Mouse (Mus musculus): ENCODE measurements at regions not wholly inside any gene's neighbourhood (a gene's known extent, or its start where the extent isn't known, plus 50 kb on each side); places are given as distances from the start of the nearest gene placed in this dataset.

DNA sequence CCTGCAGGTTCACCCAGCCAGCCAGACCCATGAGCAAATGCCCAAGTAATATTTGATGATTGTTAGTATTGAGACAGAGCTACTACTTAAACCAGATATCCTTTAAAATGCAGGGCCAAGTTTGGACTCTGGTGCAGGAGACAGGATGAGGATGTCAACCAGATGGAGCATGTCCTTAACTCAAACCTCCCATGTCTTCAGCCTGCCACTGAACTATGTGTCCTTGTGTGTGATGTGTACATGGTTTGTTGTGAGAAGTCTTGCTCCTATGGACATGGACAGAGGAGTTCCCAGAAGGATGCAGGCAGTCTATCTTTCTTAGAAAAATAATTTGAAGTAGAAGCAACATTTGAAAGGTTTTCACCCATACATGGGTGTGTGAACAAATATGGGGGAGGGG, 120.4 kb upstream of the Gm21897 start:
- Histone ChIP-seq H3K36me3 (ENCODE audit: control insufficient read depth, insufficient read depth, low read length) (no peaks in the 10 kb centered on the region), H3K27ac (ENCODE audit: control insufficient read depth, insufficient read depth, low read length) (no peak overlapping the region), H3K4me3 (ENCODE audit: control insufficient read depth, insufficient read depth, low read length) (no peak overlapping the region), H3K4me1 (replicated peaks; ENCODE audit: control insufficient read depth, insufficient read depth, low read length) (no peaks in the 10 kb centered on the region), H3K27me3 (ENCODE audit: control insufficient read depth, insufficient read depth, low read length) (no peaks in the 10 kb centered on the region)
- no peak for DNase-seq
- TF ChIP-seq CTCF (IDR thresholded peaks at IDR 0.05; ENCODE audit: borderline replicate concordance, control insufficient read depth, extremely low read depth, insufficient read depth, low read length, poor library complexity) (no peak), POLR2A (IDR thresholded peaks at IDR 0.05; ENCODE audit: control insufficient read depth, extremely low read depth, insufficient read depth, low read length, poor library complexity) (no peak)

DNA sequence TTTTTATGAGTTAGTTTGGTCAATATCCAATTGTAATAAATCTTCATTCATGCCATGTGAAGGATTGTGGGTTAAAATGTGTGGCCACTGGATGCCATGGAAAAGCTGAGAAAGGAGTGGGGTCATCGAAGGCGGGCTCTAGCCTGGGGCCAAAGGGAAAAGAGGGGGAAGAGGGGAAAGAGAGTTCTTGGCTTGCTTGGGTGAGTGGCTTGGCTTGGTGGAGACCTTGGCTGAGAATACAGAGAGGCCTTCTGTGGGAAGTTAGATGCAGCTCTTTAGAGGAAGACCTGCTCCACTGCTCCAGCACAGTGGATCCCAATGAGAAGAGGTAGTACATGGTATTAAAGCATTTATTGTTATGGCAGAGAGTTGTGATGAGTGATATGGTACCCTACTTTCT, 101.3 kb upstream of the Gm21897 start:
- Histone ChIP-seq H3K4me3 (ENCODE audit: control insufficient read depth, insufficient read depth, low read length) (no peak overlapping the region), H3K4me1 (replicated peaks; ENCODE audit: control insufficient read depth, insufficient read depth, low read length) (no peaks in the 10 kb centered on the region), H3K36me3 (ENCODE audit: control insufficient read depth, insufficient read depth, low read length) (no peaks in the 10 kb centered on the region), H3K27me3 (ENCODE audit: control insufficient read depth, insufficient read depth, low read length) (no peaks in the 10 kb centered on the region), H3K27ac (ENCODE audit: control insufficient read depth, insufficient read depth, low read length) (no peak overlapping the region)
- TF ChIP-seq CTCF (IDR thresholded peaks at IDR 0.05; ENCODE audit: borderline replicate concordance, control insufficient read depth, extremely low read depth, insufficient read depth, low read length, poor library complexity): no peak
- no peak for TF ChIP-seq POLR2A (IDR thresholded peaks at IDR 0.05; ENCODE audit: control insufficient read depth, extremely low read depth, insufficient read depth, low read length, poor library complexity)
- no peak for DNase-seq
- 93% methylated on average over 2 of the region's 2 CpGs for WGBS

DNA sequence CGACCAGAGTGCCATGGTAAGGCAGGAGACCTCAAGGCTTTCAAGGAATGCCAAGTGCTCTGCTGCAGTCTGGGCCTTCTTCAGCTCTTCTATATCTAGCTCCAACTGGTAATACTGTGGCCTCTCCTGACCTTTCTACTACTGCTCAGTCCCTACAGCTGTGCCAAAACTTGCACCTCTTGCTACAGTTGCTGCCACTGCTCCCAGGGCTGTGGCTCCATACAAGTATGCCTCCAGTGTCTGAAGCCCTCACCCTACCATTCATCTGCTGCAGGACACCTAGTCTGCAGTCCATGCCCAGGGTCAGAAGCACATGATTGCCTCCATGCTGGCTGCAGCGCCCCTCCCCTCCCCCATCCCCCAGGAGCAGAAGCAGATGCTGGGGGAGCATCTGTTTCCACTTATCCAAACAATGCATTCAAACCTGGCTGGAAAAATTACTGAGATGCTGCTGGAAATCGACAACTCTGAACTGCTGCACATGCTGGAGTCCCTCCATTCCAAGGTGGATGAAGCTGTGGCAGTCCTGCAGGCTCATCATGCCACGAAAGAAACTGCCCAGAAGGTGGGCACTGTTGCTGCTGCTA, 96.2 kb upstream of the Gm21897 start:
- WGBS: 81% methylated on average over 4 of the region's 4 CpGs
- no peaks in the 10 kb centered on the region for H3K27me3 ChIP-seq (ENCODE audit: control insufficient read depth, insufficient read depth, low read length)
- H3K36me3 ChIP-seq (ENCODE audit: control insufficient read depth, insufficient read depth, low read length): no peaks in the 10 kb centered on the region
- no peaks in the 10 kb centered on the region for H3K4me1 ChIP-seq (replicated peaks; ENCODE audit: control insufficient read depth, insufficient read depth, low read length)
- no peak for DNase-seq
- H3K4me3 ChIP-seq (ENCODE audit: control insufficient read depth, insufficient read depth, low read length): no peak overlapping the region
- H3K27ac ChIP-seq (ENCODE audit: control insufficient read depth, insufficient read depth, low read length): no peak overlapping the region
- TF ChIP-seq CTCF (IDR thresholded peaks at IDR 0.05; ENCODE audit: borderline replicate concordance, control insufficient read depth, extremely low read depth, insufficient read depth, low read length, poor library complexity) (no peak), POLR2A (IDR thresholded peaks at IDR 0.05; ENCODE audit: control insufficient read depth, extremely low read depth, insufficient read depth, low read length, poor library complexity) (no peak)

- Histone ChIP-seq H3K4me1 (replicated peaks; ENCODE audit: control insufficient read depth, insufficient read depth, low read length) (no peaks in the 10 kb centered on the region), H3K4me3 (ENCODE audit: control insufficient read depth, insufficient read depth, low read length) (no peak overlapping the region), H3K27me3 (ENCODE audit: control insufficient read depth, insufficient read depth, low read length) (no peaks in the 10 kb centered on the region), H3K36me3 (ENCODE audit: control insufficient read depth, insufficient read depth, low read length) (no peaks in the 10 kb centered on the region), H3K27ac (ENCODE audit: control insufficient read depth, insufficient read depth, low read length) (no peak overlapping the region)
- TF ChIP-seq CTCF (IDR thresholded peaks at IDR 0.05; ENCODE audit: borderline replicate concordance, control insufficient read depth, extremely low read depth, insufficient read depth, low read length, poor library complexity): no peak
- TF ChIP-seq POLR2A (IDR thresholded peaks at IDR 0.05; ENCODE audit: control insufficient read depth, extremely low read depth, insufficient read depth, low read length, poor library complexity): no peak
- DNase-seq: no peak
Measured at GRCm38 (mm10) chr16:15237836-15238235, 79.4 kb upstream of the Gm21897 start.

DNA sequence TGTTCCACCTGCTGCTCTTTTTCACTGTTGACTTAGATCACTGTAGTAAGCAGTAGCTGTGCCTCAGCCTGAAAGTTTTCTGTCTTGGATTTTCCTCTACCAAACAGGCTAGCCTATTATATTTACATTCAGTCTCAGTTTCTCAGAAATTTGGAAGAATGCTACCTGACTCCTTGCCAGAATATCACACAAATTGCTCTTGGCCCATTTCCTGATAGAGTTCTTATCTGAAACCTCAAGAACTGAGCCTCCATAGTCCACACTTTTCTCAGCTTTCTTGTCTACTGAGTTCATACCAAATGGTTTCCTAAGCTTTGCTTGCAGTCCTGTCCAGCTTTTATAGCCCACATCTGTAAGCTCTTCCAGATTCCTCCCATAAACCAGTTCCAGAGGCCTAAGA, 78.8 kb upstream of the Gm21897 start:
- Histone ChIP-seq H3K27ac (ENCODE audit: control insufficient read depth, insufficient read depth, low read length) (no peak overlapping the region), H3K4me1 (replicated peaks; ENCODE audit: control insufficient read depth, insufficient read depth, low read length) (no peaks in the 10 kb centered on the region), H3K27me3 (ENCODE audit: control insufficient read depth, insufficient read depth, low read length) (no peaks in the 10 kb centered on the region), H3K36me3 (ENCODE audit: control insufficient read depth, insufficient read depth, low read length) (no peaks in the 10 kb centered on the region), H3K4me3 (ENCODE audit: control insufficient read depth, insufficient read depth, low read length) (no peak overlapping the region)
- TF ChIP-seq POLR2A (IDR thresholded peaks at IDR 0.05; ENCODE audit: control insufficient read depth, extremely low read depth, insufficient read depth, low read length, poor library complexity) (no peak), CTCF (IDR thresholded peaks at IDR 0.05; ENCODE audit: borderline replicate concordance, control insufficient read depth, extremely low read depth, insufficient read depth, low read length, poor library complexity) (no peak)
- DNase-seq: no peak

GRCm38 (mm10) chr16:15250186-15250585, 67.1 kb upstream of the Gm21897 start:
- Histone ChIP-seq H3K4me1 (replicated peaks; ENCODE audit: control insufficient read depth, insufficient read depth, low read length) (no peaks in the 10 kb centered on the region), H3K27me3 (ENCODE audit: control insufficient read depth, insufficient read depth, low read length) (no peaks in the 10 kb centered on the region), H3K4me3 (ENCODE audit: control insufficient read depth, insufficient read depth, low read length) (no peak overlapping the region), H3K27ac (ENCODE audit: control insufficient read depth, insufficient read depth, low read length) (no peak overlapping the region), H3K36me3 (ENCODE audit: control insufficient read depth, insufficient read depth, low read length) (no peaks in the 10 kb centered on the region)
- TF ChIP-seq CTCF (IDR thresholded peaks at IDR 0.05; ENCODE audit: borderline replicate concordance, control insufficient read depth, extremely low read depth, insufficient read depth, low read length, poor library complexity) (no peak), POLR2A (IDR thresholded peaks at IDR 0.05; ENCODE audit: control insufficient read depth, extremely low read depth, insufficient read depth, low read length, poor library complexity) (no peak)
- DNase-seq: no peak

GRCm38 (mm10) chr16:15251686-15252085, 65.6 kb upstream of the Gm21897 start:
- no peak overlapping the region for H3K4me3 ChIP-seq (ENCODE audit: control insufficient read depth, insufficient read depth, low read length)
- H3K36me3 ChIP-seq (ENCODE audit: control insufficient read depth, insufficient read depth, low read length): no peaks in the 10 kb centered on the region
- WGBS: 86% methylated on average over 2 of the region's 2 CpGs
- TF ChIP-seq CTCF (IDR thresholded peaks at IDR 0.05; ENCODE audit: borderline replicate concordance, control insufficient read depth, extremely low read depth, insufficient read depth, low read length, poor library complexity) (no peak), POLR2A (IDR thresholded peaks at IDR 0.05; ENCODE audit: control insufficient read depth, extremely low read depth, insufficient read depth, low read length, poor library complexity) (no peak)
- H3K27me3 ChIP-seq (ENCODE audit: control insufficient read depth, insufficient read depth, low read length): no peaks in the 10 kb centered on the region
- no peak overlapping the region for H3K27ac ChIP-seq (ENCODE audit: control insufficient read depth, insufficient read depth, low read length)
- H3K4me1 ChIP-seq (replicated peaks; ENCODE audit: control insufficient read depth, insufficient read depth, low read length): no peaks in the 10 kb centered on the region
- DNase-seq: no peak
